Mouse (Mus musculus) midbrain, embryonic 16.5 days (tissue): Measurements from ENCODE around the gene Pgap3. TPM values are rescaled to one million over a fixed set of nuclear protein-coding genes. Genes with fewer than 3 reads are reported as not detected.
A peak's percentile ranks its signal among the peaks of the same experiment; 100 is the strongest.
"Not testable (repeated sequence)": the region's sequence is repeated elsewhere in the genome, so short reads cannot be mapped to it uniquely, and the experiment has no call there.

Source experiments
- ATAC-seq: fragments of 200-750 bp; cut with Nextera tagmentation; 2 replicates; pipeline ENCODE4 v1.8.0; 2017; ENCODE audit warnings: moderate TSS enrichment
- H3K27ac ChIP-seq: fragments of 300-500 bp; sonication (generic); 2 replicates; pipeline ENCODE4 v1.5.1; 2014; ENCODE audit warnings: mild to moderate bottlenecking, low read length, mixed read lengths
- H3K27me3 ChIP-seq: fragments of 300-500 bp; sonication (generic); 2 replicates; pipeline ENCODE4 v1.6.1; 2014; ENCODE audit warnings: low read depth, low read length, mixed read lengths; ENCODE audit not compliant: control insufficient read depth, insufficient read depth
- H3K36me3 ChIP-seq: fragments of 300-500 bp; sonication (generic); 2 replicates; pipeline ENCODE4 v1.6.1; 2014; ENCODE audit warnings: mild to moderate bottlenecking, low read length, moderate library complexity, mixed read lengths; ENCODE audit not compliant: control insufficient read depth, insufficient read depth
- H3K4me1 ChIP-seq: fragments of 300-500 bp; sonication (generic); 2 replicates; pipeline ENCODE4 v1.6.1; 2014; ENCODE audit warnings: mild to moderate bottlenecking, low read length, mixed read lengths; ENCODE audit not compliant: control insufficient read depth, insufficient read depth
- H3K4me2 ChIP-seq: fragments of 300-500 bp; sonication (generic); 2 replicates; pipeline ENCODE4 v1.6.1; 2014; ENCODE audit warnings: mild to moderate bottlenecking, low read length, mixed read lengths
- H3K4me3 ChIP-seq: fragments of 300-500 bp; sonication (generic); 2 replicates; pipeline ENCODE4 v1.5.1; 2014; ENCODE audit warnings: low read depth, mild to moderate bottlenecking, low read length, moderate library complexity, mixed read lengths
- H3K9ac ChIP-seq: fragments of 300-500 bp; sonication (generic); 2 replicates; pipeline ENCODE4 v1.6.1; 2014; ENCODE audit warnings: low read depth, low read length, mixed read lengths
- H3K9me3 ChIP-seq: fragments of 300-500 bp; sonication (generic); replicated peaks from 2 replicates; pipeline ENCODE4 v1.6.1; 2014; ENCODE audit warnings: mild to moderate bottlenecking, low read length, mixed read lengths; ENCODE audit not compliant: control insufficient read depth, poor library complexity, severe bottlenecking
- WGBS: fragments of 180-500 bp; shearing (Covaris S2); extraction: QIAGEN DNeasy Blood & Tissue Kit; methylation state at CpG from one replicate; pipeline ENCODE4 v1.1.7; 2014; 5-methylcytosine and 5-hydroxymethylcytosine counted together
- polyA plus RNA-seq: library from polyadenylated mRNA; unstranded; fragments of >200 nt; fragmentation: Nextera tagmentation; extraction: Ambion mirVana; gene quantifications from 2 replicates; pipeline ENCODE4 v1.2.1, GENCODE M21; 2015

Gene Pgap3
- polyA plus RNA-seq, 1 experiment from 2014 or later: 7.4 TPM

DNA sequence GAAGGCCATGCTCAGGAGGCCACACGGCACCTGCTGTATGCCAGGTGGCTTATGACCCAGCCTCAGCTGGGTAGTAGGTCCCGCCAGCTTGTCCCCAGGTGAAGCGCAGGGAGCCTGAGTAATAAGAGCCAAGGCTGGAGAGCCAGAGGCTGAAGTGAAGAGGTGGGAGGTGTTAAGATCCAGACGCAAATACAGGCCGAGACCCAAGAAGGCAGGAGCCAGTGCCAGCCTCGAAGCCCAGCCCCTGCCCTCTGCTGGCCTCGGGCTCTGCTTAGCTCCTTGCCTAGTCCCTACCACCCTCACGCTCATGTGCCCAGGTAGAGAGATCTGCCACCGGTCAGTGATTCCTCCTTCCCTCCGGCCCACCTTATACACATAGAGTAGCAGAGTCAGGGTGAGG lies 12.0 kb downstream of the Pgap3 start:
- WGBS: 77% methylated on average over 10 of the region's 10 CpGs
- no peak overlapping the region for H3K9ac ChIP-seq
- H3K27ac ChIP-seq: no peak overlapping the region
- no peaks in the 10 kb centered on the region; the same call in 1 of the 2 replicates for H3K4me1 ChIP-seq
- no peak overlapping the region for H3K4me2 ChIP-seq
- ATAC-seq: no peak
- H3K27me3 ChIP-seq: peaks cover 31% of the 10 kb centered on the region
- no peaks in the 10 kb centered on the region for H3K9me3 ChIP-seq
- H3K36me3 ChIP-seq: no peaks in the 10 kb centered on the region
- no peak overlapping the region for H3K4me3 ChIP-seq

DNA sequence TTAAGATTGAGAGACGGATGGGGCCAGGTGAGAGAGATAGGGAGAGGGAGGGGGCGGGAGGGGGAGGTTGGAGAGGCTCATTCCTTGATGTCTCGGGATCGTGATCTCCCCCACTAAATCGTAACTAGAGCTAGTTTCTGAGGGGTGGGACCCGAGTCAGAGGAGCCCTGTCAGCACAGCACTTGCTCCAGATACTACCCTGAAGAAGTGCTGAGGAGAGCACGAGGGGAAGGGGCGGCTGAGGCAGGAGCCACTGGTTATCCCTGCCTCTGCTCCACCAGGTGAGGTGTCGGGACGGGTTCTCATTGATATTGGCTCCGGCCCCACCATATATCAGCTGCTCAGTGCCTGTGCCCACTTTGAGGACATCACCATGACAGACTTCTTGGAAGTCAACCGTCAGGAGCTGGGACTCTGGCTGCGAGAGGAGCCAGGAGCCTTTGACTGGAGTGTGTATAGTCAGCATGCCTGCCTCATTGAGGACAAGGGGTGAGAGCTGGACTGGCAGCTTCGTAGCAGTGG lies 13.2 kb downstream of the Pgap3 start:
- 60% methylated on average over 14 of the region's 14 CpGs for WGBS

DNA sequence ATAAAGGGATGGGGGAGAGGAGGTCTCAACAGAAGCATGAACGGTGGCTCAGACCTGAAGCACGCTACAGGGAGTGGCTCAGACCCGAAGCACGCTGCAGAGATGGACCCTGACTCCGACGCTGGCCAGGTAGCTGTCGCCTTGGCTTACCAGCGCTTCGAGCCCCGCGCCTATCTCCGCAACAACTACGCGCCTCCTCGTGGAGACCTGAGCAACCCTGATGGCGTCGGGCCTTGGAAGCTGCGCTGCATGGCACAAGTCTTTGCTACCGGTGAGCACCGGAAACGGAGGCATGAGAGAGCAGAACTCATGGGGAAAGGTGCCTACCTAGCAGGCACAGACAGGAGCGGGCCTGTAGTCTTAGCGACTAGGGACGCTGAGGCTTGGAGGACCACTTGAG lies 13.7 kb downstream of the Pgap3 start:
- no peak overlapping the region; the same call in 1 of the 2 replicates for H3K9ac ChIP-seq
- H3K4me2 ChIP-seq: peak overlapping the region; percentile 26
- no peaks in the 10 kb centered on the region for H3K36me3 ChIP-seq
- peaks cover 28% of the 10 kb centered on the region for H3K27me3 ChIP-seq
- no peaks in the 10 kb centered on the region; the same call in 1 of the 2 replicates for H3K4me1 ChIP-seq
- H3K4me3 ChIP-seq: no peak overlapping the region
- H3K27ac ChIP-seq: no peak overlapping the region
- no peaks in the 10 kb centered on the region for H3K9me3 ChIP-seq
- ATAC-seq: no peak
- 22% methylated on average over 24 of the region's 24 CpGs for WGBS

More for the DNA sequence above, 13.2 kb downstream of the Pgap3 start:
- no peaks in the 10 kb centered on the region for H3K36me3 ChIP-seq
- no peaks in the 10 kb centered on the region; the same call in 1 of the 2 replicates for H3K4me1 ChIP-seq
- H3K4me2 ChIP-seq: no peak overlapping the region
- no peak for ATAC-seq
- no peak overlapping the region for H3K4me3 ChIP-seq
- peaks cover 31% of the 10 kb centered on the region for H3K27me3 ChIP-seq
- H3K27ac ChIP-seq: no peak overlapping the region
- H3K9ac ChIP-seq: no peak overlapping the region
- no peaks in the 10 kb centered on the region for H3K9me3 ChIP-seq

DNA sequence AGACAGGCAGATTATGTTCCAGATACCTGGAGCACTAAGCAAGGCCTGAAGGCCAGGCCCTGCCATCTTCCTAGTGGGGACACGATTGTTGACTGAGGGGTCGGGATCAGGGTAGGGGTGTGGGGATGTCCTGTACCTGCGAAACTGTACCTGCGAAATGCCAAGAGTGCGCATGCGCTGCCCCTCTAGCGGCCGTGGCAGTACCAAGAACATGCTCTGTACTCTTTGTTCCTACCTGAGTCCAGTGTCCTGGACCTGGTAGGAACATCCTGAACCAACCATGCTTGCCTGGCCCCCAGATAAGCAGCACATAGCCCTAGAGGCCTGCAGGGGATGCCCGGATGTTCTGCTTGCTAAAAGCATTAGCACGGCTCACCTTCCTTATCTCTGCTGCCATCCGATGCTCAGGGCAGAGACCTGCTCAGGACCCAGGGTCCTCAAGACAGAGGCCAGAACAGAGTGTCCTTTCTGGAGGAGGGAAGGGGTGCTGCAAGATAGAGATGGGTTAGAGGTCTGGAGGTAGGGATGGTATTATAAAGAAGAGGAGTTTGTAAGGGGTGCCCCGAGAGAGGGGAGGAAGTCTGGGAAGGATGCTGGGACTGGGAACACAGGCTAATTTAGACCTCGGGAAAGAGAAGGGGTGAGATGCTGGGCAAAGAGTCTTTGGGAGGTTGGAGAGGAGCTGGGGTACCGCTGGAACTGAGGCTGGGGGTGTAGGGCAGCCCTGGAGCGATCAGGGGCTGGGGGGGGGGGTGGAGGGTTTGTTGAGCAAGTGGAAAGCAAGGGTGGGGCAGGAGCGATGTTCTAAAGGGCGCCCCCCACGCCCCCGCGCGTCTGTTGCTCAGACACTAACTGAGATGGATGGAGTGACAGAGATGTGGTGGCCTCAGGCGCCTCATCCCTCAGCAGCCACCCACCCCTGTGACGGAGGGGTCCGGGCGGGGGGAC lies 14.4 kb downstream of the Pgap3 start, which contains the start of gene Pnmt:
Pnmt (plus strand) TSS at position 813 of the 948 bp plus-strand sequence.
- H3K4me2 ChIP-seq: peak within 1 kb of the TSS; percentile 26
- H3K27me3 ChIP-seq: peaks cover 28% of the 10 kb centered on the region
- no peak for ATAC-seq
- H3K36me3 ChIP-seq: no peaks in the 10 kb centered on the region
- no peaks in the 10 kb centered on the region for H3K9me3 ChIP-seq
- no peaks in the 10 kb centered on the region; the same call in 1 of the 2 replicates for H3K4me1 ChIP-seq
- 51% methylated on average over 25 of the region's 25 CpGs for WGBS
- no peak within 1 kb of the TSS for H3K4me3 ChIP-seq
- no peak within 1 kb of the TSS for H3K27ac ChIP-seq
- no peak within 1 kb of the TSS; the same call in 1 of the 2 replicates for H3K9ac ChIP-seq

DNA sequence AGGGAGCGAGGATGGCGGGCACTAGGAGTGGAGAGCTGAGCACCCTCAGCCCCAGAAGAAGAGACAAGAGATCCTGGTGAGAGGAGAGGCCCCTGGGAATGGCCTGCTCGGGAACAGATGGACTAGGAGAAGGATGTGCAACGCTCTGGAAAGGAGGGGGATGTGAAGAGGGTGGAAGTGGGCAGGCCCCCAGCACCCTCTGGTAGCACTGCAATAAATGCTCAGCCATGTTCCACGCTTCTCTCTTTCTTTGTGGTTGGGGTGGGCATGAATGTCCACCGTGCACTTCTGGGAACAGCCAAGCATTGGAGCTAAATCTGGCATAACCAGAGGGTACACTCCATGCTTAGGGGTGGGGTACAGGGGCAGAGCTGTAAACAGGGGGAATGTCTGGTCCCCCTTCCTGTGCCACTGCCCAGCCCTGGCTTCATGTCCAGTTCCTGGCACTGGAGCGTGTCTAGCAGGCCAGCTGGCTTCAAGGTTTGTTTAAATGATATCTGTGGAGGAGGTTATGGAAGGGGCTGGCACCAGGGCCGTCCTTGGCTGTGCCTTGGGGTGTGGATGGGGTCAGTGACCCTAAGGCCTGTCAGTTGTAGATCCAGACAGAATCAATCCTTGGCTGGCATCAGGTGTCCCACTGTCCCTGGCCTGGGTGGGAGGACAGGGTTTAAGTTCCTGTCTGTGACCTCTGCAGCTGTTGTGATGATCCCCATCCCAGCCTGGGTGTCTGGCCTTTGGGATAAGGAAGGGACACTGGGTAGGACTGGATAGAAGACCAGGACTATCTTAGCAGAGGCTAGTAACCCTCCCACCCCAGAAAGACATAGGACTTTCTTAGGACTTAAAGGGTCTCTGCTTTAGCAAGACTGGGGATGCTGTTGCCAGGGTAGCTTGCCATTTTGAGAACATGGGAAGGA lies 15.3 kb downstream of the Pgap3 start:
- H3K4me3 ChIP-seq: no peak overlapping the region
- ATAC-seq: no peak
- H3K27ac ChIP-seq: no peak overlapping the region
- H3K4me2 ChIP-seq: no peak overlapping the region
- H3K27me3 ChIP-seq: peaks cover 24% of the 10 kb centered on the region
- H3K4me1 ChIP-seq: no peaks in the 10 kb centered on the region; the same call in 1 of the 2 replicates
- 69% methylated on average over 8 of the region's 8 CpGs for WGBS
- H3K9me3 ChIP-seq: no peaks in the 10 kb centered on the region
- H3K36me3 ChIP-seq: peaks cover 3% of the 10 kb centered on the region; the same call in 1 of the 2 replicates
- no peak overlapping the region for H3K9ac ChIP-seq

DNA sequence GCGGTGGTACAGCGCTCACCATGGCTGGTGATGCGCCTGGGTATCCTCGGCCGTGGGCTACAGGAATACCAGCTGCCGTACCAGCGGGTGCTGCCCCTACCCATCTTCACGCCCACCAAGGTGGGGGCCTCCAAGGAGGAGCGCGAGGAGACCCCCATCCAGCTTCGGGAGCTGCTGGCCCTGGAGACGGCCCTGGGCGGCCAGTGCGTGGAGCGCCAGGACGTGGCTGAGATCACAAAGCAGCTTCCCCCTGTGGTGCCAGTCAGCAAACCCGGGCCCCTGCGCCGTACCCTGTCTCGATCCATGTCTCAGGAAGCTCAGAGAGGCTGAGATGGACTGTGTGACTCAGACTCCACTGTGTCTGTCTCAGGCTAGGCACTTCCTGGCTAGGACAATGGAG lies 16.1 kb downstream of the Pgap3 start:
- H3K4me3 ChIP-seq: no peak overlapping the region
- 78% methylated on average over 20 of the region's 20 CpGs for WGBS
- H3K27ac ChIP-seq: no peak overlapping the region
- no peak overlapping the region for H3K4me2 ChIP-seq
- no peaks in the 10 kb centered on the region for H3K9me3 ChIP-seq
- peaks cover 24% of the 10 kb centered on the region for H3K27me3 ChIP-seq
- no peak overlapping the region for H3K9ac ChIP-seq
- no peak for ATAC-seq
- H3K4me1 ChIP-seq: no peaks in the 10 kb centered on the region; the same call in 1 of the 2 replicates
- H3K36me3 ChIP-seq: peaks cover 5% of the 10 kb centered on the region; the same call in 1 of the 2 replicates

DNA sequence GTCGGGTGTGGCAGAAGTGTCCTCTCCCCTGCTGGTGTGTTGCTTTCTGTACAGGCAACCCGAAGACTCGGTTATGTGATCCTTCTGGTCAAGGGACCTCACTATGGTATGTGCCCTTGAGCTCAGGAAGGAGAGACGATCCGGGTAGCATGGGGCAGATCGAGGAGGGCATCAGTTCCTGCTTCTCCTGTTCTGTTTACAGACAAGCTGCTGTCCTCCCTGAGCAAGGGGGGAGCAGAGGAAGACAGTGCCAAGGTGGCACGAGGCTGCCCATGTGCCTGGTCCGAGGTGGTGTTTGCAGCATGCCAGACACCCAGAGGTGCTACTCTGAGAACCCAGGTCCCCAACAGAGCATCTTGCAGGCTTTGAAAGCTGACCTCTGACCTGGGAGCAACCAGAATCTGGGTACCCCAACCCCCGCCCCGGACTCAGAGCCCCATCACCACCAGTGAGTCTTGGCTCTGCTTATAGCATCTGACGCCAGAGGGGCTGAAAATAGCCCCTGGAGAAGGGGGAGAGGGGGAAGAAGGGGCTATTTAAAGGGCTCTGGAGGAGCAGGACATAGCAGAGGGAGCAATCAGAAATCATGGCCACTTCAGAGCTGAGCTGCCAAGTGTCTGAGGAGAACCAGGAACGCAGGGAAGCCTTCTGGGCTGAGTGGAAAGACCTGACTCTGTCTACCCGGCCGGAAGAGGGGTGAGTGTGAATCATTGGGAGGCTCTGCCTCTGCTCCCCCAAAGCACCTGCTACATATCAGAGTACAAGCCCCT lies 16.8 kb downstream of the Pgap3 start, which contains the start of gene Tcap:
Tcap (plus strand) TSS at position 551 of the 770 bp plus-strand sequence.
- ATAC-seq: no peak
- H3K9ac ChIP-seq: no peak within 1 kb of the TSS
- peaks cover 20% of the 10 kb centered on the region for H3K27me3 ChIP-seq
- no peak within 1 kb of the TSS for H3K4me2 ChIP-seq
- H3K27ac ChIP-seq: no peak within 1 kb of the TSS
- H3K4me1 ChIP-seq: no peaks in the 10 kb centered on the region; the same call in 1 of the 2 replicates
- H3K4me3 ChIP-seq: no peak within 1 kb of the TSS
- 70% methylated on average over 14 of the region's 14 CpGs for WGBS
- peaks cover 11% of the 10 kb centered on the region for H3K36me3 ChIP-seq
- H3K9me3 ChIP-seq: no peaks in the 10 kb centered on the region

DNA sequence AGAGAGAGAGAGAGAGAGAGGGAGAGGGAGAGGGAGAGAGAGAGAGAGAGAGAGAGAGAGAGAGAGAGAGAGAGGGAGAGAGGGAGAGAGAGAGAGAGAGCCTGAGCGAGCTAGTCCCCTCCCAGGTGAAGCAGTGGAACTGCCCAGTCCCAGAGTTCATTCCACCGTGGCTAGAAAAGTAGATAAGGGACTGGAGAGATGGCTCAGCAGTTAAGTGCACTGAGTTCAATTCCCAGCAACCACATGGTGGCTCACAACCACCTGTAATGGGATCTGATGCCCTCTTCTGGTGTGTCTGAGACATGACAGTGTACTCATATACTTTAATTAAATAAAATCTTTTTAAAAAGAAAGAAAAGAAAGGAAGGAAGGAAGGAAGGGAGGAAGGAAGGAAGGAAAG lies 17.9 kb downstream of the Pgap3 start:
- H3K9me3 ChIP-seq, H3K4me2 ChIP-seq, H3K4me3 ChIP-seq, H3K27ac ChIP-seq, ATAC-seq, H3K4me1 ChIP-seq, H3K9ac ChIP-seq: not testable (repeated sequence)
- H3K27me3 ChIP-seq: peaks cover 11% of the 10 kb centered on the region
- WGBS: 57% methylated on average over 2 of the region's 2 CpGs
- H3K36me3 ChIP-seq: peaks cover 16% of the 10 kb centered on the region
